Mouse (Mus musculus): ENCODE measurements at regions not wholly inside any gene's neighbourhood (a gene's known extent, or its start where the extent isn't known, plus 50 kb on each side); places are given as distances from the start of the nearest gene placed in this dataset.

DNA sequence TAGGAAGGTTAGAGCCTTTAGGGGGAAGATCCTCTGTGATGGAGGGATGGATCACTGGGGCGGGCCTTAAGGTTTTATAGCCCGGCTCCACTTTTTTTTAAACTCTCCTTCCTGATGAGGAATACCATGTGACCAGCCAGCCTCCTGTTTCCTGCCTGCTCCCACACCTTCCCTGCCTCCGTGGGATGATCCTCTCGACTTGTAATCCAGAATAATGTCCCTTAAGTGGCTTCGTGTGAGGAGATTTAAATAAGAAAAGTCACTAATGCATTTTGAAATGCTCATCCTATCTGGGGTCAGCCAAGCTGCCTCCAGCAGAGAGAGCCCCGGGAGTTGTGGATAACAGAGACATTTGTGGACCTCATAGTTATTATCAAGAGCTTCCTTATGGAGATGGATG lies 200.0 kb upstream of the Sulf2 start:
- Histone ChIP-seq H3K4me2 (replicated peaks; ENCODE audit: low read depth, low read length) (no peak overlapping the region), H3K36me3 (ENCODE audit: control insufficient read depth, insufficient read depth, low read length) (no peaks in the 10 kb centered on the region), H3K4me3 (ENCODE audit: low read length) (no peak overlapping the region), H3K9ac (ENCODE audit: low read depth, low read length) (no peak overlapping the region), H3K9me3 (ENCODE audit: control insufficient read depth, low read length) (no peaks in the 10 kb centered on the region), H3K27me3 (ENCODE audit: control insufficient read depth, insufficient read depth, low read length) (no peaks in the 10 kb centered on the region), H3K4me1 (ENCODE audit: control insufficient read depth, insufficient read depth, low read length) (peaks cover 19% of the 10 kb centered on the region), H3K27ac (ENCODE audit: low read depth, low read length) (no peak overlapping the region)
- no peak for ATAC-seq (ENCODE audit: low FRiP score, low TSS enrichment)
- 28% methylated on average over 6 of the region's 6 CpGs for WGBS

DNA sequence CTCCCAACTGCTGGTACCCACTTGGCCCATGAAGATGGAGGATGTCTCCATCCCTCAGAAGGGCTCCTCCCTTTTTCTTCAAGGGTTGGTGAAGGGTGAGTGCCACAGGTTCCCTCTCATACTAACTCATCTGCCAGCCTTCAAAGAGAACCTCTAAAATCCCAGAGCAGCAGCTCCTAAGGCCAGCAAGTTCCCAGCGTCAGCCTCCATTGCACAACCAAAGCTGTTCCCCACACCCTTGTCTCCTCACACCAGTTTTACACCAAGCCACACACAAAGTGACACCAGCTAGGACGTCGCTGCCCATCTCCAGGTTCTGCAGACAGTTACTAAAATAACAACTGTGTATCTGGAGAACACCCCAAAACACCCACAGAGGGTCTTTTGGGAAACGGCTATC lies 198.9 kb upstream of the Sulf2 start:
- no peaks in the 10 kb centered on the region for H3K27me3 ChIP-seq (ENCODE audit: control insufficient read depth, insufficient read depth, low read length)
- H3K9ac ChIP-seq (ENCODE audit: low read depth, low read length) = no peak overlapping the region
- H3K4me1 ChIP-seq (ENCODE audit: control insufficient read depth, insufficient read depth, low read length) = peaks cover 12% of the 10 kb centered on the region
- no peaks in the 10 kb centered on the region for H3K9me3 ChIP-seq (ENCODE audit: control insufficient read depth, low read length)
- H3K27ac ChIP-seq (ENCODE audit: low read depth, low read length) = no peak overlapping the region
- H3K4me2 ChIP-seq (replicated peaks; ENCODE audit: low read depth, low read length) = no peak overlapping the region
- no peaks in the 10 kb centered on the region for H3K36me3 ChIP-seq (ENCODE audit: control insufficient read depth, insufficient read depth, low read length)
- no peak for ATAC-seq (ENCODE audit: low FRiP score, low TSS enrichment)
- no peak overlapping the region for H3K4me3 ChIP-seq (ENCODE audit: low read length)
- 78% methylated on average over 4 of the region's 4 CpGs for WGBS

DNA sequence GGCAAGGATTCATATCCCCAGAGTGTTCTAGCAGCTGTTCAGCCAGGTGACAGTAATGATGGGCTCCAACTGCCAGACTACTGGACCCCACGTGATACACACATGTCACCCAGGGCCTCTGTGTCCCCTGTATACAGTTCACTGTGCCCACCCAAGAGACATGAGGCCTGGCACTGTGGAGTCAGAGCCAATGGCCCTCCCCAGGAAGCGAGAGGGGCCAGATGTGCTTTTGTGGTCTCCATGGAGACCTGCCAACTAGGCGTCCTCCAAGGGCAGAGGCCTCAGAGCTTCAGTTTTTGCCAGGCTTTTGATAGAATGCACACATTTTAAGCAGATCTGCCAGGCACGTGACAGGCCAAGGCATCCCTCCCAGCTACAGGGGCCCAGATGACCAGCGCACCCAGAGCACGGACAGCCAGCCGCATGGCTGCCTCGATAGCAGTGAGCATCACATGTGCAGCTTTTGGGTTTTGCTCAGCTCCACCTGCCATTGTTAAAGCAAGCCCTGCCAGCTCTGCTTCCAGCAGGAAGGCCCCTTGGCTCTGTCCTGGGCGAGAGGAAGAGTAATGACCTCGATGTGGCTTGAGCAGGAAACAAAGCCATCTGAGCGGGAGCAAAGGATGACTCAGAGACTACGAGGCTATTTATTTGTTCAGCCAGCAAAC lies 198.1 kb upstream of the Sulf2 start:
- peaks cover 18% of the 10 kb centered on the region for H3K4me1 ChIP-seq (ENCODE audit: control insufficient read depth, insufficient read depth, low read length)
- H3K27me3 ChIP-seq (ENCODE audit: control insufficient read depth, insufficient read depth, low read length) = no peaks in the 10 kb centered on the region
- H3K9ac ChIP-seq (ENCODE audit: low read depth, low read length) = no peak overlapping the region; the same call in 1 of the 2 replicates
- no peak overlapping the region for H3K4me2 ChIP-seq (replicated peaks; ENCODE audit: low read depth, low read length)
- no peak overlapping the region for H3K4me3 ChIP-seq (ENCODE audit: low read length)
- H3K36me3 ChIP-seq (ENCODE audit: control insufficient read depth, insufficient read depth, low read length) = no peaks in the 10 kb centered on the region
- no peaks in the 10 kb centered on the region for H3K9me3 ChIP-seq (ENCODE audit: control insufficient read depth, low read length)
- ATAC-seq (ENCODE audit: low FRiP score, low TSS enrichment) = 0 out of 2 replicates have a peak, but pooled peaks have one; percentile 1
- 57% methylated on average over 12 of the region's 12 CpGs for WGBS
- H3K27ac ChIP-seq (ENCODE audit: low read depth, low read length) = no peak overlapping the region; the same call in 1 of the 2 replicates

DNA sequence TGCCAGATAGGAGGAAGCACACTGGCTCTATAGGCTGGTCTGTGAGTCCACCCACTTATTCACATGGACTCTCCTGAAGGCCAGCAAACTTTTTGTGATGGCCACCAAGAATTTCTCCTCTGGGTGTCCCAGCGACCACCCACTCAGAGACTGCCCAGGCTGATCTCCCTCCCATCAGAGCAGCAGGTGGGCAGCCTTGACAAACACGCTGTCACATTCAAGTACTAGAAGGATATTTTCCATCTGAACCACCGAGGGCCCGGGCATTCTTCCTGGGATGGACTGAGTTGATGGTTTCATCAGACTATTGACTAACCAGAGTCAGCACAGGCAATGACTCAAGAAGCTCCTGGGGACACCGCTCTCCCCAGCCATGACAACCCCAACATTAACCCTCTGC lies 196.5 kb upstream of the Sulf2 start:
- Histone ChIP-seq H3K4me3 (ENCODE audit: low read length) (no peak overlapping the region), H3K27ac (ENCODE audit: low read depth, low read length) (no peak overlapping the region), H3K27me3 (ENCODE audit: control insufficient read depth, insufficient read depth, low read length) (no peaks in the 10 kb centered on the region), H3K36me3 (ENCODE audit: control insufficient read depth, insufficient read depth, low read length) (no peaks in the 10 kb centered on the region), H3K9ac (ENCODE audit: low read depth, low read length) (no peak overlapping the region), H3K4me2 (replicated peaks; ENCODE audit: low read depth, low read length) (no peak overlapping the region), H3K9me3 (ENCODE audit: control insufficient read depth, low read length) (no peaks in the 10 kb centered on the region), H3K4me1 (ENCODE audit: control insufficient read depth, insufficient read depth, low read length) (peaks cover 29% of the 10 kb centered on the region)
- 83% methylated on average over 5 of the region's 5 CpGs for WGBS
- no peak for ATAC-seq (ENCODE audit: low FRiP score, low TSS enrichment)

DNA sequence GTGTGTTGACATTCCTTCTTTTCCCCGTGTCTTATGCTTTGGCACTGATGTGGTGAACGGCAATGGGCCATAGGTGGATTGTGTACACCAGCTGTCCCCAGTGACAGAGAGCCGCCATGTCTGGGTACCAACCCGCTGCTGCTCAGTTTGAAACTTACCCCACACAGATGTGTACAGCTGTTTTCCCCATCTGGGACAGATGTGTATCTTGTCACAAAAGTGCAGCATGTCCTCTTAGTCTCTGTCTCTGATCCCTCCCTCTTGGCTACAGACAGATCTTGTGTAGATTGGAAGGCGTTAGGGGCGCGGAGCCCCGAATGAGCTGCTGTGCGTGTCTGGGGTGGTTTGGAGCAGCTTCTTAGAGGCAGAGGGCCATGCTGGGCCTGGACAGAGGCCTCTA lies 196.1 kb upstream of the Sulf2 start:
- H3K4me3 ChIP-seq (ENCODE audit: low read length) = no peak overlapping the region
- H3K4me2 ChIP-seq (replicated peaks; ENCODE audit: low read depth, low read length) = no peak overlapping the region
- H3K27ac ChIP-seq (ENCODE audit: low read depth, low read length) = no peak overlapping the region
- H3K27me3 ChIP-seq (ENCODE audit: control insufficient read depth, insufficient read depth, low read length) = no peaks in the 10 kb centered on the region
- 88% methylated on average over 9 of the region's 9 CpGs for WGBS
- peaks cover 33% of the 10 kb centered on the region for H3K4me1 ChIP-seq (ENCODE audit: control insufficient read depth, insufficient read depth, low read length)
- H3K9me3 ChIP-seq (ENCODE audit: control insufficient read depth, low read length) = no peaks in the 10 kb centered on the region
- H3K36me3 ChIP-seq (ENCODE audit: control insufficient read depth, insufficient read depth, low read length) = no peaks in the 10 kb centered on the region
- no peak for ATAC-seq (ENCODE audit: low FRiP score, low TSS enrichment)
- H3K9ac ChIP-seq (ENCODE audit: low read depth, low read length) = no peak overlapping the region

DNA sequence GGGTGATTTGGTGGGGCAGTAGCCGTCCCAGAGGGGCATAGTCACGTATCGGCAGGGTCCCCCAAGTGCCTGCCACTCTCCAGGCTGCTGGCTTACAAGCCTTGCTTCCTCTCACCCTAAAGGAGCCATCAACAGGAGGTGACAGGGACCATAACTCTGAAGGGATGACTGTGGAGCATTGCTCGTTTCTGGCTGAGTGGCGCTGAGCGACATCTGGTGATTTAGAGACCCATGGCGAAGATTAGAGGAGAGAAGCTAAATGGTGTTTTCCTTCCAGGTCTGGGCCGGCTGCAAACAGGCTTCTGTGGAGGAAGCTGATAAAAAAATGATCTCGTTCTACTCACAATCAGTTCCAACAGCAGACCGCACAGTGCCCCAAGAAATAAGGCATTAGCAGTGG lies 193.2 kb upstream of the Sulf2 start:
- Histone ChIP-seq H3K4me3 (ENCODE audit: low read length) (no peak overlapping the region), H3K4me2 (replicated peaks; ENCODE audit: low read depth, low read length) (no peak overlapping the region), H3K36me3 (ENCODE audit: control insufficient read depth, insufficient read depth, low read length) (no peaks in the 10 kb centered on the region), H3K27ac (ENCODE audit: low read depth, low read length) (no peak overlapping the region), H3K9ac (ENCODE audit: low read depth, low read length) (no peak overlapping the region), H3K4me1 (ENCODE audit: control insufficient read depth, insufficient read depth, low read length) (peaks cover 38% of the 10 kb centered on the region), H3K9me3 (ENCODE audit: control insufficient read depth, low read length) (no peaks in the 10 kb centered on the region), H3K27me3 (ENCODE audit: control insufficient read depth, insufficient read depth, low read length) (no peaks in the 10 kb centered on the region)
- WGBS = 9% methylated on average over 10 of the region's 10 CpGs
- ATAC-seq (ENCODE audit: low FRiP score, low TSS enrichment) = no peak

DNA sequence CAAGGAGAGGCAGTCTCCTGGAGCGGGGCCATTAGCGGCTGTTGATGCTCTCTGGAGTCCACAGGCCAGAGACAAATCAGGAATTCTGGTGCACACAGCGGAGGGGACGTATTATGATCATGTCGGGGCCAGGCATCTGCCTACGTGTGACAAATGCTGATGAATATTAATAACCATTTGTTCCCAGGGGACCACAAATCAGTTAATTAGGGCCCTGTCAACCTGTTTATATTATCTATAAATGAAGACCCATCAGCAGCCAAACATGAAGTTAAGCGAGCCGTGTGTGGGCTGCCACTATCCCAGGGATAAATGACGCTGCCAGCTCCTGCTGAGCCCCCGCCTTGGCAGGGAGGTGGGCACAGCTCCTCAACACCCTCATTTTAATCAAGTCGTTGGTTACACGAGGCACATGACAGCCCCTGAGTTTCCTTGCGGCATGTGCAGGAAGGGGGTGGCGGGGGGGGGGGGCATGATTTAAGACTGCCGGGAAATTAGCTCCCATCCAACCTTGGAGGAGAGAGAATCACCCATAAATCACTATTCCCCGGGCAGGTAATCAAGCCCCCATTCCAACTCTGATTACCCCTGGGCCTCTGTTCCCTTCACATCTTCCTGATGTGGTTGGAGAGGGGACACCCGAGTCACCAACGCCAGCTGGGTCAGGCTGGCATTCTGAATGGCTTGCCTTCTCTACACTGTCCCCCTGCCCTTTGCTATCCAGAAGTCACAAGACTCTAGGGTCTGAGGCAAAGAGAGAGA lies 191.1 kb upstream of the Sulf2 start:
- H3K4me3 ChIP-seq (ENCODE audit: low read length) = no peak overlapping the region

DNA sequence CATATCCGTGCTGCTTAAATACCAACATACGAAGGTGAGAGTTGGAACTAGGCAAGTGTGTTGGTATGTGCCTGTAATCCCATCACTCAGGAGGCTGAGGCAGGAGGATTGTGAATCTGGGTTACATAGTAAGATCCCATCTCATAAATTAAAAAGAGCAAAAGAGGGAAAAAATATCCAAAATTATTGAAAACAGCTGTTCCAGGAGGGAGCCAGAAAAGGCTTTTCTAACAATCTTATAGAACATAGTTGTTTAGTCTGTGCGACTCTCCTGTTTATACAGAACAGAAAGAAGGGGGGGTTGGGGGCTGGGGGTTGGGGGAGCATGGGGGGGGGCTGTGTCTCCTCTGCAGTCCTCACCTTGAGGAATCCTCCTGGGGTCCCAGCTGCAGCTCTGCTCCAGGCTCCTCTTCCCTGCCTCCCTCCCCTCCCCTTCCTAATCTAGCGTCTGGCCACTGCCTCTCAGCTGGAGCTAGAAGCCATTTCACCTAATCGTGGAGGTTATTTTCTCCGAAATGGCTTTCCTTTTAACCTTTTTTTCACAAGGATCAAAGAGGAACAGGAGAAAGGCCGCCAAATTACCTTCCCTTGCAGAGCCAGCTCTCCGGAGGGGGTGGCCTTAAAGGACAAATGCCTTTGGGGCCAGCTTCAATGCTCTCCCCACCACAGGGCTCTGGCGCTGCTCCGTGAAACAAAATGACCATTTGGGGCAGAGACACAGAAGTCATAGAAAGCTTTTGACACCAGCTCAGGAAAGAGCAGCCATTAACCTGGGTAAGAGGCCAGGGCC lies 188.3 kb upstream of the Sulf2 start:
- peaks cover 26% of the 10 kb centered on the region for H3K4me1 ChIP-seq (ENCODE audit: control insufficient read depth, insufficient read depth, low read length)
- no peaks in the 10 kb centered on the region for H3K27me3 ChIP-seq (ENCODE audit: control insufficient read depth, insufficient read depth, low read length)
- H3K36me3 ChIP-seq (ENCODE audit: control insufficient read depth, insufficient read depth, low read length) = no peaks in the 10 kb centered on the region
- 31% methylated on average over 10 of the region's 10 CpGs for WGBS
- H3K4me2 ChIP-seq (replicated peaks; ENCODE audit: low read depth, low read length) = no peak overlapping the region
- H3K9ac ChIP-seq (ENCODE audit: low read depth, low read length) = no peak overlapping the region
- H3K27ac ChIP-seq (ENCODE audit: low read depth, low read length) = no peak overlapping the region
- H3K4me3 ChIP-seq (ENCODE audit: low read length) = no peak overlapping the region
- no peak for ATAC-seq (ENCODE audit: low FRiP score, low TSS enrichment)
- no peaks in the 10 kb centered on the region for H3K9me3 ChIP-seq (ENCODE audit: control insufficient read depth, low read length)

More for the DNA sequence above, 191.1 kb upstream of the Sulf2 start:
- Histone ChIP-seq H3K27ac (ENCODE audit: low read depth, low read length) (no peak overlapping the region; the same call in 1 of the 2 replicates), H3K4me1 (ENCODE audit: control insufficient read depth, insufficient read depth, low read length) (peaks cover 32% of the 10 kb centered on the region), H3K9ac (ENCODE audit: low read depth, low read length) (no peak overlapping the region), H3K36me3 (ENCODE audit: control insufficient read depth, insufficient read depth, low read length) (no peaks in the 10 kb centered on the region), H3K9me3 (ENCODE audit: control insufficient read depth, low read length) (no peaks in the 10 kb centered on the region), H3K4me2 (replicated peaks; ENCODE audit: low read depth, low read length) (0 out of 2 replicates have a peak overlapping the region, but pooled peaks have one; percentile 10), H3K27me3 (ENCODE audit: control insufficient read depth, insufficient read depth, low read length) (no peaks in the 10 kb centered on the region)
- WGBS = 19% methylated on average over 18 of the region's 18 CpGs
- peak; percentile 40 for ATAC-seq (ENCODE audit: low FRiP score, low TSS enrichment)

DNA sequence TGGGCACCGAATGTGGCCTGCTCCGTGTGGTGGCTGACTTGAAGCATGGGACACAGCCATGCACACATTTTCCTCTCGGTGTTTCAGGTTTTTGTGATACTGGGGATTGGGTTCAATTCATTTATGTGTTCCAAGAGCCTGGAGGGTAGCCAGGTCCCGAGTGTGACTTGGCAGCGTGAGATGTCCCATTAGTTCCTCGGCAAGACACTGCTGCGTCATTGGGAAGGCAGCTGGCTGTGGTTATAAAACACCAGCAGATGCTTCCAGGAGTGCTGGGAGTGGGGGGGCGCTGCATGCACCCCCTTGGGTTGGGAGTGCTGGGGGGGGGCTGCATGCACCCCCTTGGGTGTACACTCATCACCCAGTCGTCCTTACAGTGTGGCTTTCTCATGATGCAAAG lies 186.9 kb upstream of the Sulf2 start:
- Histone ChIP-seq H3K9ac (ENCODE audit: low read depth, low read length) (no peak overlapping the region), H3K4me3 (ENCODE audit: low read length) (no peak overlapping the region), H3K4me1 (ENCODE audit: control insufficient read depth, insufficient read depth, low read length) (peaks cover 23% of the 10 kb centered on the region), H3K27ac (ENCODE audit: low read depth, low read length) (no peak overlapping the region), H3K4me2 (replicated peaks; ENCODE audit: low read depth, low read length) (no peak overlapping the region), H3K36me3 (ENCODE audit: control insufficient read depth, insufficient read depth, low read length) (no peaks in the 10 kb centered on the region), H3K27me3 (ENCODE audit: control insufficient read depth, insufficient read depth, low read length) (no peaks in the 10 kb centered on the region), H3K9me3 (ENCODE audit: control insufficient read depth, low read length) (no peaks in the 10 kb centered on the region)
- no peak for ATAC-seq (ENCODE audit: low FRiP score, low TSS enrichment)
- WGBS = 75% methylated on average over 9 of the region's 9 CpGs

Measured in kidney, embryonic 14.5 days (tissue).